Mouse (Mus musculus) G1E (cell line): Measurements from ENCODE around the gene Chia1. TPM values are rescaled to one million over a fixed set of nuclear protein-coding genes. Genes with fewer than 3 reads are reported as not detected.

ENCODE experiments used
- ATAC-seq: 2 replicates; pipeline ENCODE4 v1.8.0; 2016; ENCODE audit warnings: mild to moderate bottlenecking; ENCODE audit not compliant: insufficient number of reproducible peaks, poor library complexity, low FRiP score, severe bottlenecking; ENCODE audit errors: extremely low read depth
- DNase-seq: peaks from one replicate; pipeline ENCODE4 v3.0.0; 2012; ENCODE audit warnings: low spot score
- H3K27me3 ChIP-seq: 2 replicates; pipeline ENCODE4 v1.6.1; 2012; ENCODE audit warnings: mild to moderate bottlenecking, low read length, inconsistent platforms; ENCODE audit not compliant: insufficient read depth
- H3K36me3 ChIP-seq: replicated peaks from 2 replicates; pipeline ENCODE3; 2012; ENCODE audit warnings: mild to moderate bottlenecking, inconsistent platforms
- H3K4me1 ChIP-seq: 2 replicates; pipeline ENCODE4 v1.6.1; 2012; ENCODE audit warnings: low read depth, low read length, inconsistent platforms, mixed read lengths; ENCODE audit not compliant: insufficient read depth
- H3K4me3 ChIP-seq: 2 replicates; pipeline ENCODE4 v1.5.1; 2012; ENCODE audit warnings: low read depth, mild to moderate bottlenecking, inconsistent platforms, low read length, moderate library complexity, mixed read lengths
- H3K9me3 ChIP-seq: replicated peaks from 2 replicates; pipeline ENCODE4 v1.6.1; 2012; ENCODE audit warnings: inconsistent platforms
- CTCF ChIP-seq: IDR thresholded peaks from 2 replicates; pipeline ENCODE4 v1.5.1; 2012; ENCODE audit warnings: low read depth, low read length, inconsistent platforms, mixed read lengths
- GATA1 ChIP-seq: IDR thresholded peaks from 2 replicates; pipeline ENCODE4 v1.6.1; 2012; ENCODE audit warnings: borderline replicate concordance, low read length, inconsistent platforms, mixed read lengths
- GATA2 ChIP-seq: IDR thresholded peaks from 2 replicates; pipeline ENCODE4 v1.6.1; 2012; ENCODE audit warnings: low read depth, low read length, inconsistent platforms, borderline replicate concordance
- POLR2AphosphoS5 ChIP-seq: IDR thresholded peaks from 2 replicates; pipeline ENCODE4 v1.6.1; 2012; ENCODE audit warnings: low read depth, low read length, inconsistent platforms; ENCODE audit not compliant: insufficient replicate concordance
- TAL1 ChIP-seq: conservative IDR thresholded peaks from 2 replicates; pipeline ENCODE4 v1.6.1; 2012; ENCODE audit warnings: low read depth, low read length, inconsistent platforms, mixed read lengths
- polyA plus RNA-seq: library from polyadenylated mRNA; stranded (reverse); fragments of >175 nt; gene quantifications from 2 replicates; pipeline ENCODE4 v1.2.3, GENCODE M21; 2012
- total RNA-seq, 2 experiments: library from RNA; stranded (forward) in 1 of 2; stranded (reverse) in 1 of 2; fragments of 200-1000 nt in 1 of 2; fragments of >200 nt in 1 of 2; fragmentation: Nextera tagmentation in 1 of 2; gene quantifications; 2 replicates each; pipeline ENCODE4 v1.2.3; 2014 to 2017

Gene Chia1
- total and polyA plus RNA-seq, 3 experiments: not detected

- Histone ChIP-seq H3K4me3 (no peak overlapping the region), H3K36me3 (no peaks in the 10 kb centered on the region), H3K9me3 (no peaks in the 10 kb centered on the region), H3K4me1 (no peaks in the 10 kb centered on the region), H3K27me3 (no peaks in the 10 kb centered on the region)
- ATAC-seq (no peak), DNase-seq (no peak)
- TF ChIP-seq POLR2AphosphoS5 (no peak), GATA1 (no peak), CTCF (no peak), GATA2 (no peak), TAL1 (no peak)
Measured at GRCm38 (mm10) chr3:106177509-106178189, 64.6 kb downstream of the Chia1 start.

Other genes with a start within 250 kb of the Chia1 start
- 1.4 TPM in 1 of 2 replicates, not detected in the other for gene Adora3, start 242.4 kb upstream of the Chia1 start, total RNA-seq (2014; fragmentation: Nextera tagmentation)
- gene Adora3, start 242.4 kb upstream of the Chia1 start, total RNA-seq (2017): 17.4 and 19.3 TPM in 2 replicates
- not detected in 2 replicates for gene Adora3, start 242.4 kb upstream of the Chia1 start, polyA plus RNA-seq
- gene Tmigd3, start 242.3 kb upstream of the Chia1 start, total RNA-seq (2014; fragmentation: Nextera tagmentation): not detected in 2 replicates
- gene Tmigd3, start 242.3 kb upstream of the Chia1 start, total RNA-seq (2017): 1.3 and 5.5 TPM in 2 replicates
- gene Tmigd3, start 242.3 kb upstream of the Chia1 start, polyA plus RNA-seq: 0.05 TPM in 1 of 2 replicates, not detected in the other
- 34.4 and 36.8 TPM in 2 replicates for gene I830077J02Rik, start 180.6 kb upstream of the Chia1 start, total RNA-seq (2014; fragmentation: Nextera tagmentation)
- 32.6 and 33.1 TPM in 2 replicates for gene I830077J02Rik, start 180.6 kb upstream of the Chia1 start, total RNA-seq (2017)
- 0.98 and 1.6 TPM in 2 replicates for gene I830077J02Rik, start 180.6 kb upstream of the Chia1 start, polyA plus RNA-seq
- 59.9 and 68.9 TPM in 2 replicates for gene Wdr77, start 153.9 kb upstream of the Chia1 start, total RNA-seq (2014; fragmentation: Nextera tagmentation)
- 42.7 and 45.2 TPM in 2 replicates for gene Wdr77, start 153.9 kb upstream of the Chia1 start, total RNA-seq (2017)
- 60.0 and 68.1 TPM in 2 replicates for gene Wdr77, start 153.9 kb upstream of the Chia1 start, polyA plus RNA-seq
- gene Atp5f1, start 153.1 kb upstream of the Chia1 start, total RNA-seq (2014; fragmentation: Nextera tagmentation): 239 and 247 TPM in 2 replicates
- gene Atp5f1, start 153.1 kb upstream of the Chia1 start, total RNA-seq (2017): 853 and 891 TPM in 2 replicates
- gene Atp5f1, start 153.1 kb upstream of the Chia1 start, polyA plus RNA-seq: 110 and 140 TPM in 2 replicates
- 2.8 and 3.4 TPM in 2 replicates for gene Ovgp1, start 139.5 kb upstream of the Chia1 start, total RNA-seq (2014; fragmentation: Nextera tagmentation)
- 0.33 and 1.0 TPM in 2 replicates for gene Ovgp1, start 139.5 kb upstream of the Chia1 start, total RNA-seq (2017)
- 0.13 and 0.22 TPM in 2 replicates for gene Ovgp1, start 139.5 kb upstream of the Chia1 start, polyA plus RNA-seq
- not detected in 2 replicates for gene Pifo, start 98.6 kb upstream of the Chia1 start, total RNA-seq (2014; fragmentation: Nextera tagmentation)
- gene Pifo, start 98.6 kb upstream of the Chia1 start, total RNA-seq (2017): not detected in 2 replicates
- gene Pifo, start 98.6 kb upstream of the Chia1 start, polyA plus RNA-seq: not detected in 2 replicates
- gene Chil5, start 80.4 kb upstream of the Chia1 start, total RNA-seq (2014; fragmentation: Nextera tagmentation): not detected in 2 replicates
- not detected in 2 replicates for gene Chil5, start 80.4 kb upstream of the Chia1 start, total RNA-seq (2017)
- gene Chil5, start 80.4 kb upstream of the Chia1 start, polyA plus RNA-seq: not detected in 2 replicates
- not detected in 2 replicates for gene Chil3, start 54.3 kb downstream of the Chia1 start, total RNA-seq (2014; fragmentation: Nextera tagmentation)
- not detected in 2 replicates for gene Chil3, start 54.3 kb downstream of the Chia1 start, total RNA-seq (2017)
- not detected in 2 replicates for gene Chil3, start 54.3 kb downstream of the Chia1 start, polyA plus RNA-seq
- not detected in 2 replicates for gene Chil4, start 106.3 kb downstream of the Chia1 start, total RNA-seq (2014; fragmentation: Nextera tagmentation)
- gene Chil4, start 106.3 kb downstream of the Chia1 start, total RNA-seq (2017): 0.11 TPM in 1 of 2 replicates, not detected in the other
- gene Chil4, start 106.3 kb downstream of the Chia1 start, polyA plus RNA-seq: not detected in 2 replicates